Mouse (Mus musculus): Measurements from ENCODE around the gene Clcnka. TPM values are rescaled to one million over a fixed set of nuclear protein-coding genes. Genes with fewer than 3 reads are reported as not detected.

Gene Clcnka
- not detected for polyA plus RNA-seq (2014; fragmentation: Illumina TruSeq; extraction: RNeasy Lipid Tissue Mini Kit (QIAGEN cat#74804); ENCODE audit: low read depth, low replicate concordance)

DNA sequence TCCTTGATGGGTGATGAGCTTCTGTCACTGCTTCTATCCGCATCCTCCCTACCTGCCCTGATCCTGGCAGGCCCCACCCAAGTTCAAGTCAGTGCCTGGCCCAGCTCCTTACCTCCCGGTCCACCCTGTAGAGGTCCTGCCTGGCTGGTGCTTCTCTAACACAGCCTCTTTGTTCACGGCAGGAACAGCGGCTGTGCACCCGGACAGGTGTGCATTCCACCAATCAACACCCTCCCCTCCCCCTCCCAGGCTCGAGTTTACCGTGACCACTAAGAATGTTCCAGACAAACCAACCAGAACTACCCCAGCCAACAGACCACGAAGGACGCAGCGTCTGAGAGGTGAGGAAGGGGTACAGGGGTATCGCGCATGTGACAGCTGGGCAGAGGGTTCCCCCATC is at the start of gene Clcnka:
TSS of gene Clcnka (minus strand) at position 180 of the 400 bp plus-strand sequence.

DNA sequence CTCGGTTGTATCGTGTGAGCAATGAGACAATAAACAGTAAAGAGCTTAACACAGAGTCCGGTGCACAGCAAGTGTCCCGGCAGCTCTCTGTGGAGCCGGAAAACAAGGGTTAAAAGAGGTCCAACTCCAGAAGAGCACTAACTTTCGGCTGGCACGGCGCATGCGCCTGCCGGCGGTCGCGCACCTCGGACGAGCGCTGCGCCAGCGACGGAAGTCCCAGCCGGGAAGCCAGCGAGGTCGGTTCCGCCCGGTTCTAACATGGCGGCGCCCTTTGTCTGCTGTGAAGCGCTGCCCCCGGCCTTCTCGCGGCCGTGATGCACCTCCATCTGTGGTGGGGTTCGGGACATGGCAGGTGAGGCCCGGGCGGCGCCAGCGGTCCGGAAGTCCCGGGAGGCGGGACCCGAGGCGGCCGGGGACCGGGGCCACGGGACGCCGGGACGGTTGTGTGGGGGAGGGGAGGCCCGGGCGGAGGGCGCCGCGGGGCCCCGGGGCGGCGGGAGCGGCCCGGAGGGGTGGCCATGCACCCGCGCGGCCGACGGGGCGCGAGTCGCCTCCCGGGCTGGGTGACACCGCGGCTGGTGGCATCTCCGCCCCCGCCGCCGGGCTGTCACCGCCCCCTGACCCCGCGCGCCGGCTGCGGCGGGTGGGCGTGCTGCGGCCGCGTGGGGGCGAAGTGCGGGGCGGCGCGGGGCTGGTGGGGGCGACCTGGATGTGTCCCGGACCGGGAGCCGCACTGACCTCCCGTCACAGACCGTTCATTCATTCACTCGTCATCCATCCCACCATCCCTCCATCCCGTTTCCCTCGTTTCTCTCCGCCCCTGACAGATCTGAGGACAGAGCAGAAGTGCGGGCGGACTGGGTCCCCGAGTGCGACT is 46.2 kb upstream of the Clcnka start, which contains the start of gene Zbtb17:
TSS of gene Zbtb17 (plus strand) at position 204 of the 877 bp plus-strand sequence.

DNA sequence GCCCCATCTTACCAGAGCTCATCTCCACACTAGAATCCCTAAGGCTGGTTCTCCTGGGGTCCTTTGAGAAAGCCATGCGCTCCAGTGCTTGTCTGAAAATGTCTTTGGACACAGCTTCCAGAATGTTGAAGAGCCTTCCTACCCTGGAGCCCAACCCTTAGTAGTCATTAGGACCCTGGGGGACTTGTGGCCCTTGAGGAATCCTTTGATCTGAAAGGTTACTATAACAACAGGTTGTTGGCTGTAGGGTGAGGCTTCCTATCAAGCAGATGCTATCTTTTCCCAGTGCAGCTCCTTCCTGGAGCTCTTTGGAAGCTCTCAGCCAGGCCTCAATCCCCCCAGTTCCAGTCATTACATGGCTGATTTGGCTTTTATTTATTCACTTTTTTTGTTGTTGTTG is 37.5 kb upstream of the Clcnka start, which contains the start of gene Srarp:
TSS of gene Srarp (minus strand) at position 132 of the 400 bp plus-strand sequence.

DNA sequence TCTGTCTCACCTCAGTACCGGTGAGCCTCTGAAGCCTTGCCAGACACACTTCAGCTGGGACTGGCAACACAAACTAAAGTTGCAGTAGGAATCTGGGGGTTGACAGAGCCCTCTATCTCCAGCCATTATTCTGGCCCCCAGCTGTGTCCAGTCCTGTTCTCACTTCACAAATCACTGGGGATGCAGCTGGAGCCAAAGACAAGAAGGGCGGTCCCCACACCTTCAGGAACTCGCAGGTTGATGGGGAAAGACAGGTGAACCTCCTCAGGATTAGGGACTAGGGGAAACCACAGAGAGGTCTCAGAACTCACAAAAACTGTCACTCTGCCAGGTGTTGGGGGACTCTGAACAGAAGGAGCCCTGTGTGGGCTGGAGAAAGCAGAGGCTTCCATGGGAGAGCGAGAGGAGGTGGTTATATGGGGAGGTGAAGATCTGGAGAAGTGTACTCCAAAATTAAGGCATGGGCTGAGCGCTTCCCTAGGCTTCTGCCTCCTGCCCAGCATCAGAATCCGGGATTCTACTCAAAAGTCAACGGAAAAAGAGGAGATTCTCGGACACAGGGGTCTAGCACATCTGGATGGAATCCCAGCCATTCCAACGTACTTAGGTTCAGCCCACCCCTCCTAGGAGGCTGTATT is 21.8 kb upstream of the Clcnka start, which contains the start of gene Hspb7:
TSS of gene Hspb7 (plus strand) at position 588 of the 638 bp plus-strand sequence.

DNA sequence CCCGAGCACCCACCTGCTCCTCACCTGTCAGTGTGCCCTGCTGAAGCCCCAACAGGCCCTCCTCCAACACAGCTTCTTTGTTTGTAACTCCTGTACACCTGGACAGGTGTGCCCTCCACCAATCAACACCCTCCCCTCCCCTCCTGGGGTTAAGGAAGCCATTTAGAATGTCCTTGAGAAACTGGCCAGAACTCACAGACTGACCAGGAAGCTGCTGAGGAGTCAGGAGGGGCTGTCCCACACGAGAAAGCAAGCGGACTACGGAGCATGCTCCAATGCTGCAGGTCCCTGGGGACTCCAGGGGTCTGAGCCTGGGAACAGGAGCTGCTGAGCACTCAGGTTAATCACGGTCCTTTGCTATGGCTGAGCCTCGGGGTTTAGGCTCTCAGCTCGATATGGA is 17.4 kb upstream of the Clcnka start, which contains the start of gene Clcnkb:
TSS of gene Clcnkb (minus strand) at position 91 of the 400 bp plus-strand sequence.

DNA sequence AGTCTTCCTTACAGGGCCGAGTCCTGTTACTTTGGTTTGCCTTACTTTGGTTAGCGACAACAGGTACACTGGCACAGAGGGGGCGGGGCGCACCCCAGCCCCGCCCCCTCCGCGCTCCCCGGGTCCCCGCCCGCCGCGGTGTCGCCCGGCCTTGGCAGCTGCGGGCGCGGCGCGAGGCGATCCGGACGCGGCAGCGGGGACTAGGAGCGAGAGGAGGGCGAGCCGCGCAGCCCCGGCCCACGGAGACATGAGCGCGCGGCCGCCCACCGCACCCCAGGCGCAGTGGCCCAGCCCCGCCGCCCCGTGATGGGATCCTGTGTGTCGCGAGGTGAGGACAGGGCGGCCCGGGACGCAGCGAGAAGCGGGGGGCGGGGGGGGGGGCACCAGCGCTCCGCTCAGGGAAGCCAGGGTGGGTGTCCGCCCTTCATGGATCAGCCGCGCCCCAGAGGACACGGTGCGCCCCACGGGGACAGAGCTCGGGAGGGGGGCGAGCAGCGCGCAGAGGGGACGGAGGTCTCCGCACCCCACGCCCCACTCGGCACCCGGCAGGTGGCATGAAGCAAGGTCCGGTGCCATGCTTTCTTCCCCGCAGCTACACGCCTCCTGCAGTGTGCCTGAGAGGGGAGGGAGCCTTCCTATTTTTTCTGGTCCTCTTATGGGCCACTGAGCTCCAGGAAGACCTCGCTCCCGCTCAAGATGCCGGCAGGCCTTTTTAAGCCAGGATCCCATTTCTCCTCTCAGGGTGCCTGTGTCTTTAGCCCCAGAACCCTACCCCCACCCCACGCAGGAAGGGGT is 30.3 kb downstream of the Clcnka start, which contains the start of gene Fam131c:
TSS of gene Fam131c (plus strand) at position 224 of the 795 bp plus-strand sequence.

Other genes with a start within 250 kb of the Clcnka start
- gene Rsg1, start 184.8 kb downstream of the Clcnka start, polyA plus RNA-seq (2014; fragmentation: Illumina TruSeq; extraction: RNeasy Lipid Tissue Mini Kit (QIAGEN cat#74804); ENCODE audit: low read depth, low replicate concordance): not detected
- 0.98 TPM for gene Arhgef19, start 159.2 kb downstream of the Clcnka start, polyA plus RNA-seq (2014; fragmentation: Illumina TruSeq; extraction: RNeasy Lipid Tissue Mini Kit (QIAGEN cat#74804); ENCODE audit: low read depth, low replicate concordance)
- 0.16 TPM for gene Epha2, start 97.5 kb downstream of the Clcnka start, polyA plus RNA-seq (2014; fragmentation: Illumina TruSeq; extraction: RNeasy Lipid Tissue Mini Kit (QIAGEN cat#74804); ENCODE audit: low read depth, low replicate concordance)
- not detected for gene Fam131c, start 30.5 kb downstream of the Clcnka start, polyA plus RNA-seq (2014; fragmentation: Illumina TruSeq; extraction: RNeasy Lipid Tissue Mini Kit (QIAGEN cat#74804); ENCODE audit: low read depth, low replicate concordance)
- not detected for gene Clcnkb, start 17.3 kb upstream of the Clcnka start, polyA plus RNA-seq (2014; fragmentation: Illumina TruSeq; extraction: RNeasy Lipid Tissue Mini Kit (QIAGEN cat#74804); ENCODE audit: low read depth, low replicate concordance)
- gene Hspb7, start 22.1 kb upstream of the Clcnka start, polyA plus RNA-seq (2014; fragmentation: Illumina TruSeq; extraction: RNeasy Lipid Tissue Mini Kit (QIAGEN cat#74804); ENCODE audit: low read depth, low replicate concordance): 0.28 TPM
- gene Srarp, start 37.4 kb upstream of the Clcnka start, polyA plus RNA-seq (2014; fragmentation: Illumina TruSeq; extraction: RNeasy Lipid Tissue Mini Kit (QIAGEN cat#74804); ENCODE audit: low read depth, low replicate concordance): not detected
- gene Zbtb17, start 45.9 kb upstream of the Clcnka start, polyA plus RNA-seq (2014; fragmentation: Illumina TruSeq; extraction: RNeasy Lipid Tissue Mini Kit (QIAGEN cat#74804); ENCODE audit: low read depth, low replicate concordance): 0.41 TPM
- gene Spen, start 139.9 kb upstream of the Clcnka start, polyA plus RNA-seq (2014; fragmentation: Illumina TruSeq; extraction: RNeasy Lipid Tissue Mini Kit (QIAGEN cat#74804); ENCODE audit: low read depth, low replicate concordance): 10.9 TPM
- gene Fblim1, start 207.4 kb upstream of the Clcnka start, polyA plus RNA-seq (2014; fragmentation: Illumina TruSeq; extraction: RNeasy Lipid Tissue Mini Kit (QIAGEN cat#74804); ENCODE audit: low read depth, low replicate concordance): 55.8 TPM
- 2.5 TPM for gene Tmem82, start 219.9 kb upstream of the Clcnka start, polyA plus RNA-seq (2014; fragmentation: Illumina TruSeq; extraction: RNeasy Lipid Tissue Mini Kit (QIAGEN cat#74804); ENCODE audit: low read depth, low replicate concordance)
- gene Slc25a34, start 225.1 kb upstream of the Clcnka start, polyA plus RNA-seq (2014; fragmentation: Illumina TruSeq; extraction: RNeasy Lipid Tissue Mini Kit (QIAGEN cat#74804); ENCODE audit: low read depth, low replicate concordance): 0.79 TPM